Mouse (Mus musculus) cerebellum, adult (tissue): ENCODE results near the gene Col13a1.

Experiments used
- ATAC-seq: cut with Nextera tagmentation; 2 replicates; pipeline ENCODE4 v1.9.2; 2017; ENCODE audit warnings: mild to moderate bottlenecking, moderate library complexity, mixed read lengths; ENCODE audit not compliant: insufficient number of reproducible peaks, low FRiP score, low TSS enrichment

The Col13a1 gene

DNA sequence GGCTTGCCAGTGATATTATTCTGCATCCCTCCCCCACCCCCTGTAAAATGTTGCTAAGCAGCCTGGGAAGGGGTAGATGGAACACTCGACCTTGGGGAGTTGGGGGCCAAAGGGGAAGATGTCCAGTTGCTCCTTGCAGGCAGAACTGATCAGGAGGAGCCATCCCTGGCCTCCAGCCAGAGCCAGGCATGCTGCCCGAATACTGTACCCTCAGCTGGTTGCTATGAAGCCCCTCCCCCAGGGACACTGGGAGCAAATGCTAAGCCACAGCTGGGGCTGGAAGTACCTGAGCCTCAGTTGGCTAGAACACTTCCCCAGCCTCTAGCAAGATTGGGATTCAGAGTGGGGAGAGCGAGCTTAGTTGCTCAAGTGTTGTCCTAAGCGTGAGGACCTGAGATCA is 6.9 kb downstream of the Col13a1 start:
- no peak for ATAC-seq

DNA sequence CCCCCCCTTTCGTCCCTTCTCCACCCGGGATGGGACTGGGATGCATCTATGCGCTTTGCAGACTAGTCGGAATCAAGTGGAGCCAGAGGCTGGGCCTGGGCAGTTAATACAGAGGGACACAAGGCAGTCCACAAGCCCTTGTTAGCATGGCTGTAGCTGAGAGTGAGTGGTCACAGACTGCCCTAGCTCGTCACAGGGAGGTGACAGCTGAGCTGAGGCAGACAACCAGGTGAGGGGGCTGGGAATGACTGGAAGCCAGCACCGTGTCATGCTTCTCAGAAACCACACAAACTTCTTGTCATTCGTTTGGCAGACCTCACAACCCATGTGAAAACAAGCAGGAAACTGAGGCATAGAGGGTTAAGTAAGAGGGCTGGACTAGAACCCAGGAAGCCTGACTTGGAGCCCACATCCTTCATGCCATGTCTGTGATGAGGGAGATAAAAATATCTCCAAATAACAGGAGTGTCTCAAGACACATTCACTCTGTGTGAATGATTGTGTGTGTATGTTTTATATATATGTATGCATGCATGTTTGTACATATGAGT is 10.8 kb downstream of the Col13a1 start:
- ATAC-seq: no peak

DNA sequence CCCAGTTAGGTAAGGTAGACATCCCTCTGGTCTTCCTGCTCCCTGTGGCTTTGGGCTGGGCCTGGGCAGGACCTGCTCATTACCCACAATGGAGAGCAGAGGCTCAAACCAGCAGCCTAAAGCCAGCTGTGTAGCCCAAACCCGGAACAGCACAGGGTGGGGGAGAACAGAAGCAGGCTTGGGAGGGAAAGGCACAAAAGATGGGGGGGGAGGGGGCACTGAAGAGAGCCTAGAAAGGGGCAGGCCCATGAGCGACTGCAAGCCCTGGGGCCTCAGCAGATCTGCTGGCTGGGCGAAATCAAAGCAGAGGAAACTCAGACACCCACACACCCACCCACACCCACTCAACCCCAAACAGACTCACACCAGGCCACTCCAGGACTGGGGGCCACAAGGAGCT is 11.7 kb downstream of the Col13a1 start:
- ATAC-seq: no peak

DNA sequence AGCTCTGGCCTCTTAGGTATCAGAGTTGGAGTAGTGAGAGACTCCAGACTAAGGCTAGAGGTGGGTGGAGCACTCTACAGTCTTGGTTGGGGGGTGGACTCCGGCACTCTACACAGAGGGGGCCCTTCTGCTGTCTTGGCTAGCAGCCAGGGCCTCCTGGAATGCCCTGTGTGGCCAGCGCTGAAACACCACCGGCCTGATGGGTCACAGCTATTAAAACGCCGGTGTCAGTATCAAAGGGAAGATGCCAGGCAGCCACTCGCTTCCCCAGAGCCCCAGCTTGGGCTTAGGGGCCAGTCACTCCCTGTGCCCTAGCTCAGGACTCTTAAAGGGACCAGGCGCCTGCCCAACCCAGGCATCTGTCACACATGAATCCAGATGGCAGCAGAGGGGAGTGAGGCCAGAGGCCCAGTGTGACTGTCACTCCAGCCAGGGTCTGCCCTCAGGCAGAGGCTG is 13.5 kb downstream of the Col13a1 start:
- peak; percentile 54 for ATAC-seq

DNA sequence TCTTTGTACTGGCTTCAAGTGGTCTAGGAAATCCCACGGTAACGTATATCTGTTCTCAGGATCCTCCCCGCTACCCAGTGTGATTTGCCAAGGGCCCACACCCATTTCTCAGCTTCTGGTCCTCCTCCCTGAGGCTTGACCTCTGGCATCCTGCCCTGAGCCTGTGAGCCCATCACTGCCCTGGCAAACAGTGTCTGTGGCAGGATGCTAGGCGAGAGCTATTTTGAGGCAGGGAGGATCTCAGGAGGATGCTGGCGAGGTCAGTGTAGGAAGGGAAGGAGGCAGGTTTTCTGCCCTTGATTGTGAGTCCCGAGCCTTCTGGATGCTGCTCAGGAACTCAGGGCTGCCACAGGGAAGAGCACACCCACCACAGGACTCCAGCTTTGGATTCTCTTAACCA is 22.2 kb downstream of the Col13a1 start:
- peak; percentile 67 for ATAC-seq

- no peak for ATAC-seq
Observed at GRCm38 (mm10) chr10:61953916-61954315, 25.0 kb downstream of the Col13a1 start.

- no peak for ATAC-seq
Observed at GRCm38 (mm10) chr10:61949542-61949941, 29.4 kb downstream of the Col13a1 start.

GRCm38 (mm10) chr10:61944386-61944785 is 34.5 kb downstream of the Col13a1 start:
- no peak for ATAC-seq

GRCm38 (mm10) chr10:61943480-61943879 is 35.4 kb downstream of the Col13a1 start:
- no peak for ATAC-seq

DNA sequence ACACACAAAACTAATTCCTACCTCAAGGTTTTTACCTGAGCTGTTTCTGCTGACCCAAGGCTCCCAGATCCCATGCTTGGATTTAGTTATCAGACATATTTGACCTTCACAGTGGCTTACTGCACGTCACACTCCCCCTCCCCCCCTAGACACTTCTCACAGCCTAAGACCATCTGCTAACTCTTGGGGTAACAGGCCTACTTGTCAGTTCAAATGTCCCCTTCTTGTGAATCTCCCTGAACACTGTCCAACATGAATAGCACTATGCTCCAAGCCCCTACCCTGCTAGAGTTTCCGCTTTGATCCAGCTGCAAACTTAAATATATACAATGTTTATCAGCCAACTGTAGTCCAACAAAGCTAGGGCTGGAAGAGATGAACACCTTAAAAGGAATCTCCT is 36.2 kb downstream of the Col13a1 start:
- no peak for ATAC-seq

DNA sequence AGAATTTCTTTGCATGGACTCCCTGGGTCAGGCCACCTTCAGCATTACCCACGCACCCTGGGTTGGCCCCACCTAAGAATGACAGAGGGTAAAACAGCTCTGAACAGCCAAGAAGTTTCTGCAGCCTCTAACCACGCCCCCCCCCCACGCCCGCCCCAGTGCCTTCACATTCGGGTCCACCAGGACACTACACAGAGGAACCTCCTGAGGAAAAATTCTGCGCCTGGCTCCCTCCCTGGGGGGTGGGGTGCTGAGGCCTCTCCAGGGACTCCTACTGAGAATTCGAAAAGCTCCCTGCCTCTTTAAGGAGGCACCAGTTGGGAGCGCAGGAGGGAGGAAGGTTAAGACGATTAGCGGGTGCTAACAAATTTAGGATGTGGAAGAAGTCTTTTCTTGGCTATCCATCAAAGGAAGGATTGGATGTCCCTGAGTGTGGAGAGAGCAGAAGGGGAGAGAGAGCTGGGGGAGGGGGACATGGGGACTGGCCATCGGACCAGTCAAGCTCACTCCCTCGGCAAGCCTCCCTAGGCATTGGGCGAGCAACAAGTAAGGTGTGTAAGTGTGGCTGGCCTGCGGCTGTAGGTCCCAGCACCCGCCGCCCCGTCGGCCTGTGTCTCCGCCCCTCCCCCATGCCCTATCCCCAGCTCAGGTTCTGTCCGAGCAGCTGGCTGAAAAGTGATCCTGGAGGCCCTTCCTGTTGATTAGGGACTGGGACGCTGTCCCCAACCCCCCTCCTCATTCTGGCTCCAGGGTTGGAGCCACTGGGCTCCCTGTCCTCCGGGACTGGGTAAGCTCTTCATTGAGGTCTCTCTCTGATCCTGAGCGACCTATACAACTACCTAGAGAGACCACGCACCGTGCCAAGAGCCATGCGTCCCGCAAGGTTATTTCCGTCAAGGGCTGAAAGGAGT is 42.4 kb downstream of the Col13a1 start:
- ATAC-seq: no peak

- no peak for ATAC-seq
Observed at GRCm38 (mm10) chr10:61931678-61932077, 47.2 kb downstream of the Col13a1 start.

DNA sequence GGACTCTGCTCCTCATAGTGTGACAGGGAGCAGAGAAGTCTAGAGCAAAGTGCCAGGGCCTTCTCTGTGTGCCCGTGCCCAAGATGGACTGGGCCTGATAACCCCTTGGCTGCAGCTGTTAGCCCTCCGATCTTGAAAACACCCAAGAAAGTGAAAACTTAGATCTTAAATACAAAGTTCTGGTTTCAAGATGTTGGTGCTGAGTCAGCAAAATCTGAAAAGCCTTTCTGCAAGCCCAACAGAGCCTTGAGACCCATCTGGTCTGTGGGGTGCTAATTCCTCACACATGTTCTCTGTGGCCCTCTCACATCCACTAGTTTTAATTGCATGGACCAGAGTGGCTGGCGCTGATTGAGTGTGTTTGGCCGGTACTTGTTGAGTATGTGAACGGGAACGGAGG is 49.0 kb downstream of the Col13a1 start:
- ATAC-seq: no peak

- no peak for ATAC-seq
Observed at GRCm38 (mm10) chr10:61928725-61929651, 49.9 kb downstream of the Col13a1 start.

- ATAC-seq: no peak
Observed at GRCm38 (mm10) chr10:61925691-61926090, 53.2 kb downstream of the Col13a1 start.

- ATAC-seq: no peak
Observed at GRCm38 (mm10) chr10:61920655-61921365, 58.1 kb downstream of the Col13a1 start.

DNA sequence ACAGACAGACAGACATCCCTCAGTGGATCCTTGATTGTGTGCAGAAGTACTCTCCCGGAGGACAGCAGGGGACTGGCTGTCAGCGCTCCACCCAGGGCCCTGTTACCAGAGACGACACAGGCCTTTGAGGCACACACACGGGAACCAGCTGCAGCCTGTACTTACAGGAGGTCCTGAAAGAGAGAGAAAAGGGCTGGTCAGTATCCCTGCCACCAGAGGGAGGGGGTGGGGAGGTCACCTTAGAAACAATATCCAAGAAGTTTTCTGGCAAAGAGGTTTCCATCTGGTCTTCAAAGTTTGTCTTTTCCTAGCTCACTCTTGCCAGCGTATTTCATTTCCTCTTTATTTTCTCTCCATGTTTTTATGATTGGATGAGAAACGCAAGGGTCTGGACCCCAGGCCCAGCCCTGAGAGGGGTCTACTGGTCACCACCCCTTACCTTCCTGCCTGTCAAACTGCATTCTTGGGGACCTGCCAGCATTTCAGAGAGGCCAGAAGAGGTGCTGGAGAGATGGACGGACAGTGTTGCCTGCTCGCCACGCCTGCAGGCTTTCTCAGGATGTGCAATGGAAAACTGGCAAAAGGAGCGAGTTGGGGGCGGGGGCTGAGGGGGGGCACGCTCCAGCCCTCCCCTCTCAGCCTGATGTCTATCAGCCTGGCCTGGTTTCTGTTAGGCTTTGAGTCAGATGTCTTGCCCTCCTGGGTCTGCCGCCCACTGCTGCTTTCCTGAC is 58.8 kb downstream of the Col13a1 start:
- no peak for ATAC-seq

- 0 out of 2 replicates have a peak, but pooled peaks have one; percentile 40 for ATAC-seq
Observed at GRCm38 (mm10) chr10:61919496-61919895, 59.4 kb downstream of the Col13a1 start.

DNA sequence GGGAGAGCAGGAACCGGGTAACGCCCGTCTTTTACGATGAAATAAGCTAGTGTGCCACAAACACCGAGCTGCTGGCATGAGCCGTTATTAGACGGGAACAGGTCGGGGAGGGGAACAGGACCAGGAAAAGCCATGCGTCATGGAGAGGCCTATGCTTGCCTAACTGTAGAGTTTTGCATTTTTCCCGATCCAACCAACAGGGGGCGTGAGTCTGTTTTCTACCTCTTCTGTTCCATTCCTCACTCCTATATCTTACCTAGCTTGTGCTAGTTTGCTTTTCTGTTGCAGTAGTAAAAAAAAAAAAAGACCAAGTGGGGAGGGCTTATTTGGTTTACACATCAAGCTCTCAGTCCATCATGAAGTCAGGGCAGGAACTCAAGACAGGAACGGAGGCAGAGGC is 61.8 kb downstream of the Col13a1 start:
- ATAC-seq: no peak
